In the genomic region with DNA sequence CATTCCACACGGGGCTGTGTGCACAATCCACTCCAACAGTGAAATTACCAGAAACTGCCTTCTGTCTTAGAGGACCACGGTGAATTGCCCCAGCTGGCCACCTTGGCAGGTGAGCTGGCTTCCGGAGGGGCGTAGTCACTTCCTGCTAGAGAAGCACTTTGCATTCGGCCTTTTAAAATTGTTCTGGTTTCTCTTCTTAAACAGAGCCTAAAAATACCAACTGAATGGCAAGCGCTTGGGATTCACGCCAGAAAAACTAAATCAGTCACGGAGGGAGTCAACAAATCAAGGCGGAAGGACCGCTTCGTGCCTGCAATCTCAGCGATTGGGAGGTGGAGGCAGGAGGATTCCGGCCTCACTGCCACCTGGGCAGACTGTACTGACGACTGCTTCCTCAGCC, we compare ENCODE assay signal across 13 mouse cellular contexts.
DNase-seq lines count a peak whose midpoint lies in the region; ATAC-seq and TF ChIP-seq lines count a peak whose summit lies in the region.
"Had no signal": no experiment of that assay in that cellular context is flagged by ENCODE, and none has a peak within 500 bp of the region (broad histone marks: within the 10 kb centered on the region; RNA-seq: fewer than 3 reads in every experiment).

No protein-coding gene starts in this region.

- H3K27ac ChIP-seq in hindbrain, embryonic 11.5 days (ENCODE audit: low read depth, low read length) = peak overlapping the region; percentile 72; the same call in 1 of the 2 replicates
- no peak overlapping the region; the same call in 1 of the 2 replicates for H3K27ac ChIP-seq in hindbrain, embryonic 10.5 days
- H3K27ac ChIP-seq in bone marrow, adult 2 months (ENCODE audit: control insufficient read depth, insufficient read depth, low read depth, low read length, poor library complexity) = 0 out of 2 replicates have a peak overlapping the region, but pooled peaks have one; percentile 1
- peak overlapping the region; percentile 87 for H3K27ac ChIP-seq in hindbrain, embryonic 15.5 days (replicated peaks)
- H3K27ac ChIP-seq in neural tube, embryonic 13.5 days (replicated peaks) = peak overlapping the region; percentile 92
- H3K27ac ChIP-seq: embryonic facial prominence, embryonic 10.5 days; kidney, postnatal 0 days; liver, embryonic 13.5 days had no signal

- H3K36me3 ChIP-seq in hindbrain, embryonic 11.5 days (ENCODE audit: control insufficient read depth, insufficient read depth, low read length) = no peaks in the 10 kb centered on the region
- H3K36me3 ChIP-seq in hindbrain, embryonic 10.5 days = no peaks in the 10 kb centered on the region
- no peaks in the 10 kb centered on the region for H3K36me3 ChIP-seq in hindbrain, embryonic 15.5 days
- H3K36me3 ChIP-seq in neural tube, embryonic 13.5 days = no peaks in the 10 kb centered on the region
- H3K36me3 ChIP-seq: embryonic facial prominence, embryonic 10.5 days; liver, embryonic 13.5 days had no signal

- H3K4me1 ChIP-seq in hindbrain, embryonic 11.5 days (replicated peaks; ENCODE audit: control insufficient read depth, insufficient read depth, low read length) = peaks cover 4% of the 10 kb centered on the region; the same call in 1 of the 2 replicates
- peaks cover 30% of the 10 kb centered on the region for H3K4me1 ChIP-seq in hindbrain, embryonic 10.5 days (replicated peaks)
- H3K4me1 ChIP-seq in bone marrow, adult 2 months (ENCODE audit: control insufficient read depth, insufficient read depth, low read length) = no peaks in the 10 kb centered on the region; the same call in 1 of the 2 replicates
- H3K4me1 ChIP-seq in hindbrain, embryonic 15.5 days (replicated peaks) = peaks cover 49% of the 10 kb centered on the region
- peaks cover 36% of the 10 kb centered on the region for H3K4me1 ChIP-seq in neural tube, embryonic 13.5 days (replicated peaks)
- H3K4me1 ChIP-seq: liver, embryonic 13.5 days had no signal

- H3K9me3 ChIP-seq in hindbrain, embryonic 11.5 days (ENCODE audit: control insufficient read depth, low read length) = no peaks in the 10 kb centered on the region
- H3K9me3 ChIP-seq in hindbrain, embryonic 10.5 days = no peaks in the 10 kb centered on the region
- H3K9me3 ChIP-seq in hindbrain, embryonic 15.5 days = no peaks in the 10 kb centered on the region
- no peaks in the 10 kb centered on the region for H3K9me3 ChIP-seq in neural tube, embryonic 13.5 days
- H3K9me3 ChIP-seq: embryonic facial prominence, embryonic 10.5 days; liver, embryonic 13.5 days had no signal

- 83% methylated on average over 14 of the region's 14 CpGs for WGBS in hindbrain, embryonic 11.5 days
- WGBS in hindbrain, embryonic 10.5 days = 84% methylated on average over 14 of the region's 14 CpGs
- 62% methylated on average over 14 of the region's 14 CpGs for WGBS in bone marrow, adult 2 months
- WGBS in hindbrain, embryonic 15.5 days = 73% methylated on average over 14 of the region's 14 CpGs
- WGBS in neural tube, embryonic 13.5 days = 62% methylated on average over 14 of the region's 14 CpGs

- no peak overlapping the region for H3K4me3 ChIP-seq in hindbrain, embryonic 11.5 days (ENCODE audit: low read depth, low read length)
- H3K4me3 ChIP-seq in hindbrain, embryonic 10.5 days = no peak overlapping the region
- H3K4me3 ChIP-seq in bone marrow, adult 2 months (replicated peaks; ENCODE audit: control insufficient read depth, low read depth, low read length) = no peak overlapping the region
- no peak overlapping the region for H3K4me3 ChIP-seq in hindbrain, embryonic 15.5 days
- no peak overlapping the region for H3K4me3 ChIP-seq in neural tube, embryonic 13.5 days
- H3K4me3 ChIP-seq: embryonic facial prominence, embryonic 10.5 days; liver, embryonic 13.5 days had no signal

- no peak for ATAC-seq in hindbrain, embryonic 11.5 days (ENCODE audit: low FRiP score)
- no peak for ATAC-seq in hindbrain, embryonic 15.5 days (ENCODE audit: low FRiP score, low read depth)
- no peak for ATAC-seq in neural tube, embryonic 13.5 days (ENCODE audit: low read depth)

- H3K27me3 ChIP-seq in hindbrain, embryonic 11.5 days (ENCODE audit: control insufficient read depth, insufficient read depth, low read length) = no peaks in the 10 kb centered on the region
- no peaks in the 10 kb centered on the region for H3K27me3 ChIP-seq in hindbrain, embryonic 10.5 days (ENCODE audit: insufficient read depth, poor library complexity, severe bottlenecking)
- H3K27me3 ChIP-seq in hindbrain, embryonic 15.5 days = no peaks in the 10 kb centered on the region
- H3K27me3 ChIP-seq in neural tube, embryonic 13.5 days = no peaks in the 10 kb centered on the region
- H3K27me3 ChIP-seq: liver, embryonic 13.5 days had no signal

- no peak overlapping the region for H3K4me2 ChIP-seq in hindbrain, embryonic 11.5 days (replicated peaks; ENCODE audit: low read depth, low read length)
- no peak overlapping the region for H3K4me2 ChIP-seq in hindbrain, embryonic 15.5 days
- H3K4me2 ChIP-seq in neural tube, embryonic 13.5 days = no peak overlapping the region
- H3K4me2 ChIP-seq: liver, embryonic 13.5 days had no signal

- no peak for DNase-seq in hindbrain, embryonic 11.5 days (ENCODE audit: low spot score)
- no peak for DNase-seq in hindbrain, embryonic 10.5 days (ENCODE audit: low spot score)
- no peak for DNase-seq in lung, postnatal 14 days
- no peak for DNase-seq in adrenal gland, postnatal 14 days
- DNase-seq in kidney, adult 8-10 months = no peak
- DNase-seq: adrenal gland, postnatal 10 days; gastrocnemius, postnatal 25 days; liver, embryonic 13.5 days had no signal

- no peak for TF ChIP-seq POLR2A in bone marrow, adult 2 months (IDR thresholded peaks at IDR 0.05; ENCODE audit: borderline replicate concordance, control insufficient read depth, low read depth, low read length)

- H3K9ac ChIP-seq in hindbrain, embryonic 11.5 days (ENCODE audit: low read depth, low read length) = no peak overlapping the region
- H3K9ac ChIP-seq in hindbrain, embryonic 15.5 days = no peak overlapping the region
- H3K9ac ChIP-seq in neural tube, embryonic 13.5 days = no peak overlapping the region
- H3K9ac ChIP-seq: liver, embryonic 13.5 days had no signal

- TF ChIP-seq CTCF in bone marrow, adult 2 months (IDR thresholded peaks at IDR 0.05; ENCODE audit: control insufficient read depth, insufficient read depth, low read length) = no peak
